Mouse (Mus musculus) kidney, embryonic 15.5 days (tissue): ENCODE measurements around the gene Dnpep. TPM values are rescaled to one million over a fixed set of nuclear protein-coding genes. Genes with fewer than 3 reads are reported as not detected.

Source experiments
- ATAC-seq: fragments of 200-750 bp; cut with Nextera tagmentation; replicated peaks from 2 replicates; pipeline ENCODE4 v1.8.0; 2017; ENCODE audit warnings: moderate TSS enrichment; ENCODE audit not compliant: low FRiP score
- H3K27ac ChIP-seq: fragments of 300-500 bp; sonication (generic); 2 replicates; pipeline ENCODE4 v1.5.1; 2015; ENCODE audit warnings: mild to moderate bottlenecking, inconsistent platforms
- H3K27me3 ChIP-seq: fragments of 300-500 bp; sonication (generic); 2 replicates; pipeline ENCODE4 v1.6.1; 2015; ENCODE audit warnings: inconsistent platforms
- H3K36me3 ChIP-seq: fragments of 300-500 bp; sonication (generic); 2 replicates; pipeline ENCODE4 v1.6.1; 2015; ENCODE audit warnings: inconsistent platforms
- H3K4me1 ChIP-seq: fragments of 300-500 bp; sonication (generic); 2 replicates; pipeline ENCODE4 v1.6.1; 2015; ENCODE audit warnings: inconsistent platforms
- H3K4me2 ChIP-seq: fragments of 300-500 bp; sonication (generic); 2 replicates; pipeline ENCODE4 v1.6.1; 2015; ENCODE audit warnings: moderate library complexity, mild to moderate bottlenecking, inconsistent platforms
- H3K4me3 ChIP-seq: fragments of 300-500 bp; sonication (generic); replicated peaks from 2 replicates; pipeline ENCODE4 v1.5.1; 2015; ENCODE audit warnings: mild to moderate bottlenecking, inconsistent platforms
- H3K9ac ChIP-seq: fragments of 300-500 bp; sonication (generic); 2 replicates; pipeline ENCODE4 v1.6.1; 2015; ENCODE audit warnings: mild to moderate bottlenecking, inconsistent platforms
- H3K9me3 ChIP-seq: fragments of 300-500 bp; sonication (generic); replicated peaks from 2 replicates; pipeline ENCODE4 v1.6.1; 2016; ENCODE audit warnings: inconsistent platforms
- WGBS: fragments of 180-500 bp; shearing (Covaris S2); methylation state at CpG from one replicate; pipeline ENCODE4 v1.1.7; 2015; ENCODE audit warnings: mixed read lengths; 5-methylcytosine and 5-hydroxymethylcytosine counted together
- polyA plus RNA-seq: library from polyadenylated mRNA; unstranded; fragments of >200 nt; fragmentation: Nextera tagmentation; extraction: Ambion mirVana; gene quantifications from 2 replicates; pipeline ENCODE4 v1.2.1, GENCODE M21; 2015

Gene Dnpep
- polyA plus RNA-seq, 1 experiment from 2014 or later: 153 TPM

DNA sequence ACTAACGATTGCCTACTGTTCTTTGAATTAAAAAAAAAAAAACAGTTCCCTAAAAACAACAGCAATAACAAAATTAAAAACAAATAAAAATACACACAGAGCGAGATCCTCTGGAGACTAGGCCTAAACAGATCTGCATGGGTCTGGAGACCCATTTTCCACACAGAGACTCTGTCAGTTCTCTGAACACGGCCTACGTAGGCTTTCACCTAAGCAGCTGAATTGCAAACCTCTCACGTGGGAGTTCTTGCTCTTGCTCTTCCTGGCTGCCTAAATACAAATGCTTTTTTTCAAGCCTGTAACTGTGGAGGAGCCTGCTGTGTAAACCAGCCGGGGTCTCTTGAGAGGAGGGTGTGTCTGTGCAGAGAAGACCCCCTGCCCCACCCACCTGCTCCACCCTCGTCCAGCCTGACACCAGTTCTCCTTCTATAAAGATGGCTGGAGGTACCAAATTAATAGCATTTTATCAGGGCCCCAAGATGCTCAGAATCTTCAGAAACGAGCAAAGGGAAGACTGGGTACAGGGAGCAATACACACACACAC is 27.8 kb downstream of the Dnpep start:
- Histone ChIP-seq H3K4me2 (no peak overlapping the region), H3K4me1 (peaks cover 5% of the 10 kb centered on the region; the same call in 1 of the 2 replicates), H3K9me3 (no peaks in the 10 kb centered on the region), H3K36me3 (no peaks in the 10 kb centered on the region), H3K9ac (no peak overlapping the region), H3K27me3 (0 out of 2 replicates have a peak, but pooled peaks cover 3% of the 10 kb centered on the region), H3K27ac (no peak overlapping the region), H3K4me3 (no peak overlapping the region)
- WGBS: 53% methylated on average over 8 of the region's 8 CpGs
- ATAC-seq: no peak

DNA sequence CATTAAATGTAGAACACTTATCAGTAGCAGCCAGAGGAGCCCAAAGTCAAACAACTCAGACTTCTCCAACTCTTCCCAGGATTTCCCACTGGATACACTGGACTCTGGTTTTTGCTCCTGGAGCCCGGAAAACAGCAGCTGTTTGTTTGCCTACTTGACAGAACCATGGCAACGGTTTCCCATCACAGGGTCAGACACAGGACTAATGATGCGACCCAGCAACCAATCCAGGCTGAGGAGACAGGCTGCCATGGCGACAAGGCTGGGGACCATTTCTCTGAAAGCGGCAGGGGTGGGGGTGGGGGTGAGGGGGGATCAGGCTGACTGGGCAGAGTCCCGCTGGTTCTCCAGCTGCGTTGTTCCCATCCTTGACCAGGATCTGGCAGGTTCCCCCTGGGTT is 28.4 kb downstream of the Dnpep start:
- Histone ChIP-seq H3K36me3 (no peaks in the 10 kb centered on the region), H3K4me1 (peaks cover 5% of the 10 kb centered on the region; the same call in 1 of the 2 replicates), H3K9me3 (no peaks in the 10 kb centered on the region), H3K9ac (no peak overlapping the region), H3K27ac (no peak overlapping the region), H3K27me3 (0 out of 2 replicates have a peak, but pooled peaks cover 3% of the 10 kb centered on the region), H3K4me2 (no peak overlapping the region), H3K4me3 (no peak overlapping the region)
- ATAC-seq: 0 out of 2 replicates have a peak, but pooled peaks have one; percentile 33
- 9% methylated on average over 7 of the region's 7 CpGs for WGBS

DNA sequence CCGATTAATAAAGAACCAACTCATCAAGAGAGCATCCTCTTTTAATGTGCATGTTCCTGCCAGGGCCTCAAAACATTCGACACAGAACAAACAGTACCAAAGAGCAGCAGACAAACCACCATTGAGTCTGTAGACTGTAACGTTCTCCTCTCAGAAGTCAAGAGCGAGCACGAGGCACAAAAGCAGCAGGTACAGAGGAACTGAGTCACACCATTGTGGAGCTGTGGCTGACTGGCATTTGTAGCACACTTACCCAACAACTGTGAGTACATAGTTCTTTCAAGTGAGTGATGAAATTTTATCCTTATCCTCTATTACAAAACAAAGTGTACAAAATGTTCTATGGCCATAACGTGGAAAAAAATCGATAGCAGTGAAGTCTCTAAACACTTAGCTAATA is 32.9 kb downstream of the Dnpep start:
- H3K4me1 ChIP-seq: no peaks in the 10 kb centered on the region
- 90% methylated on average over 7 of the region's 7 CpGs for WGBS
- no peak overlapping the region for H3K27ac ChIP-seq

DNA sequence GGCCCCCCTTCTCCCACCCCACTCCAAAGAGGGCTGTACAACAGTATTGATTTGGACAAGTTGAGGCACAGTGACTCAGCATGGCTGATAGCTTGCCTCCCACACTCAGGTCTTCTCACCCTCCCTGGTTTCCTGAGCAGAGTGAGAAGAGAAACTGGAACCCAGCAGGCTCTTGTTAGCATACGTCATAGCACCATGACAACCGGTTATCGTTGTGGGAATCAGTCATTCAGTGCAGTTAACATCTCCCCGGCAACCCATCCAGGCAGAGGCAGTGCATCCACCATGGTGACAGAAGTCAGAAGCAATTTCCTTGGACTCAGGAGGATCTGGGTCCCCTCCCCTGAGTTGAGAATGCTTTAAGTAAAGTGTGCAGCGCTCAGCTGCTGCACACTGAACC is 34.8 kb downstream of the Dnpep start:
- H3K9me3 ChIP-seq: no peaks in the 10 kb centered on the region
- 82% methylated on average over 5 of the region's 5 CpGs for WGBS
- H3K9ac ChIP-seq: no peak overlapping the region
- no peak overlapping the region for H3K4me2 ChIP-seq
- H3K27ac ChIP-seq: no peak overlapping the region
- H3K4me1 ChIP-seq: no peaks in the 10 kb centered on the region
- ATAC-seq: no peak
- H3K4me3 ChIP-seq: no peak overlapping the region
- peaks cover 20% of the 10 kb centered on the region for H3K27me3 ChIP-seq
- no peaks in the 10 kb centered on the region for H3K36me3 ChIP-seq

More for the DNA sequence above, 32.9 kb downstream of the Dnpep start:
- Histone ChIP-seq H3K9me3 (no peaks in the 10 kb centered on the region), H3K4me3 (no peak overlapping the region), H3K27me3 (0 out of 2 replicates have a peak, but pooled peaks cover 11% of the 10 kb centered on the region), H3K4me2 (no peak overlapping the region), H3K36me3 (no peaks in the 10 kb centered on the region), H3K9ac (no peak overlapping the region)
- no peak for ATAC-seq

DNA sequence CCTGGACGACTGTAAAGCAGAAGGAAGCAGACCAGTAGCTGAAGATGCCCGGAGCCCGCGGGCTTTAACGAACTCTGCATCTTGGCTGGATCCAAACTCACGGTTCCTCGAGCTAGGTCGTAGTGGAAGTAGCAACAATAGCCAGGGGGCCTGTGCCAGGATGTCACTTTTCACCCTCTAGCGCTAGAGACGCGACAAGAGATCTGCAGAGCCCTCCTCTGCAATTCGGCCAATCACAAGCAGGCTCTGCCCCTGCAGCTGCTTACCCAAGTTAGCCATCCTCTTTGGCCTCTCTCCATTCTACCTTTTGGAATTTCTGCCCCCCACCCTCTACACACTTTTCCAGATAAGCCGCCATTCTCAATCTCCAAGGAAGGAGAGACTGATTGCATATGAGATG is 39.6 kb downstream of the Dnpep start, which contains the start of gene Resp18:
Resp18 (minus strand) TSS at position 188 of the 400 bp plus-strand sequence.
- no peak for ATAC-seq
- 4% methylated on average over 13 of the region's 13 CpGs for WGBS
- H3K36me3 ChIP-seq: no peaks in the 10 kb centered on the region
- H3K27me3 ChIP-seq: peaks cover 39% of the 10 kb centered on the region
- H3K4me3 ChIP-seq: no peak within 1 kb of the TSS
- no peak within 1 kb of the TSS for H3K27ac ChIP-seq
- no peaks in the 10 kb centered on the region for H3K9me3 ChIP-seq
- H3K9ac ChIP-seq: no peak within 1 kb of the TSS
- no peak within 1 kb of the TSS for H3K4me2 ChIP-seq
- H3K4me1 ChIP-seq: no peaks in the 10 kb centered on the region

DNA sequence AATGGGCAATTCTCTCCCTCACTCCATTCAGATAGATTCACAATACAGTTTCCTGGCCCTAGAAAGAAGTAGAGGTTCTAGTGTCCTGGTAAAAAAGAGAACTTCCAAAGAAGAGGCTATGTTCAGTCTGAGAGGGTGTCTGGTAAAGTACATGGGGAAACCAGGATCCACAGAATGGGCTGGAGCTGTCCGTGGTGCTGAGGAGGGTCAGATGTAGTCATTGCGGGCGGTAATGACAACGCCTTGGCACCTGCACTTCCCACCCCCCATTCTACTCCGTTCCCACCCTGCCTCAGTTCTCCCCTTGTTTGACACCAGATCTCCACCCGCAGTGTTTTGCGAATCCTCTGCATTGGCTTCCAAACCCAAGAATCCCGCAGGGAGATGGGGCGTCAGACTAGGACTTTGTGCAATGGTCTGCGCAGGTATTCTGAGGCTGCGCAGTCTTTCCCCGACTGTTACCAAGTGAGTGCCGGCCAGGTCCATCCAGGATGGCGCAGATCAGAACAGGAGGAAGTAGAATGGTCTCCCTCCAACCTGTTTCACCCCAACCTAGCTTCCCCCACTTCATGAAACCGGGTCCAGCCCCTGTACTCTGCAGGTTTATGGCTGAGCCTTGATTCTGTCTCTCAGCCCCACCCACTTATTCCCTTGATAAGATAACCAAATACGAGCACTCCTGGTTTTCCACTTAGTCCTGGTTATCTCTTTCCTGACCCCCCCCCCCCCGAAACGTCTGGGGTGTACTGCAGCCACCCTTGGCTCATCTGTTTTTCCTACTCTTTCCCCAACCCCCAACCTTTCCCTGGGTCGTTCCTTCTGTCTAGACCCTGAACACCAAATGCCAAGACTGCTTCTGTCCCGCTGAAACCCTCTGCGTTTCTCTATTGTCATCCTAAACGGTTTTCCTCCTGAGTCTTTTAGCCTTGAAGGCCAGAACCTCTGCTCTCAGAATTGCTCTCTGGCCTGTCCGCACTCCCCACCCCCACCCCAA is 40.3 kb downstream of the Dnpep start:
- WGBS: 5% methylated on average over 23 of the region's 23 CpGs
- H3K4me3 ChIP-seq: no peak overlapping the region
- no peaks in the 10 kb centered on the region for H3K4me1 ChIP-seq
- H3K27ac ChIP-seq: no peak overlapping the region
- no peaks in the 10 kb centered on the region for H3K36me3 ChIP-seq
- peaks cover 42% of the 10 kb centered on the region for H3K27me3 ChIP-seq
- ATAC-seq: no peak
- H3K4me2 ChIP-seq: no peak overlapping the region
- no peak overlapping the region for H3K9ac ChIP-seq
- H3K9me3 ChIP-seq: no peaks in the 10 kb centered on the region

DNA sequence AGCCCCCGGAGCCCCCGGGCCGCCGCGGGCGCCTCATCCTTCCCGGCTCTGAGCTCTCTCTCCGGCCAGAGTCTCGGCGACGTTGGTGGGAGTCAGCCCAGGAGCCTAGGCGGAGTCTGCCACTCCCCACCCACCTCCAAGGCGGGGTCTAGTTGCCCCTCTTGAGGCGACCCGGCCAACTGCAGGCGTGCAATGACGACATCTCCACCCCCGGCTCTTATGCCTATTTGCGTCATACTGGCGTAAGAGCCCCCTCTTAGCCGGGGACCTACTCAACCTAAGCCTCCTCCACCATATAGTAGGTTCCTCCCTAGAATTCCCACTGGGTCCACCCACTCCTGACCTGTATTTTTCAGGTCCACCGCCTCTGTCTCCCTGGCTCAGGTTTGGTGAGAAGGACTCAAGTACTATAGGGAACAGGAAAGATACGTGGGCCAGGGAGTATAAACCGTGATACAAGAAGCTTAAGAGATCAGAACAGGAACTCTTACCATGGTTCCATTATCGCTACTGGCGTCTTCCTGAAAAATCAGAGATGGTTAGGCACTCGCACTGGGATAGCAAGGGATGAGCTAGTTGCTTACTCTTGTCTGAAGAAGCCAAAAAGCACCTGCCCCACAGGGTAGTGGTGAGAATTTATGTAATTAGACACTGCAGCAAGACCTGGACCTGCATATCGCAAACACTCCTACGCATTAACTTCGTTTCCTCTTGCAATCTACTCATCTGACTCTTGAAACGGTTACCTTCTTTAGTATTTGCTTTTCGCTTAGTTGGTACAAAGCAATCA is 53.5 kb downstream of the Dnpep start, which contains the start of gene Ptprn:
Ptprn (minus strand) TSS at position 412 of the 790 bp plus-strand sequence.
- WGBS: 12% methylated on average over 32 of the region's 32 CpGs
- H3K9ac ChIP-seq: no peak within 1 kb of the TSS
- peak within 1 kb of the TSS; percentile 8; the same call in 1 of the 2 replicates for H3K4me3 ChIP-seq
- ATAC-seq: no peak
- H3K4me1 ChIP-seq: peaks cover 9% of the 10 kb centered on the region; the same call in 1 of the 2 replicates
- no peaks in the 10 kb centered on the region for H3K9me3 ChIP-seq
- H3K36me3 ChIP-seq: no peaks in the 10 kb centered on the region
- H3K27ac ChIP-seq: no peak within 1 kb of the TSS
- peak within 1 kb of the TSS; percentile 30 for H3K4me2 ChIP-seq
- peaks cover 78% of the 10 kb centered on the region for H3K27me3 ChIP-seq

DNA sequence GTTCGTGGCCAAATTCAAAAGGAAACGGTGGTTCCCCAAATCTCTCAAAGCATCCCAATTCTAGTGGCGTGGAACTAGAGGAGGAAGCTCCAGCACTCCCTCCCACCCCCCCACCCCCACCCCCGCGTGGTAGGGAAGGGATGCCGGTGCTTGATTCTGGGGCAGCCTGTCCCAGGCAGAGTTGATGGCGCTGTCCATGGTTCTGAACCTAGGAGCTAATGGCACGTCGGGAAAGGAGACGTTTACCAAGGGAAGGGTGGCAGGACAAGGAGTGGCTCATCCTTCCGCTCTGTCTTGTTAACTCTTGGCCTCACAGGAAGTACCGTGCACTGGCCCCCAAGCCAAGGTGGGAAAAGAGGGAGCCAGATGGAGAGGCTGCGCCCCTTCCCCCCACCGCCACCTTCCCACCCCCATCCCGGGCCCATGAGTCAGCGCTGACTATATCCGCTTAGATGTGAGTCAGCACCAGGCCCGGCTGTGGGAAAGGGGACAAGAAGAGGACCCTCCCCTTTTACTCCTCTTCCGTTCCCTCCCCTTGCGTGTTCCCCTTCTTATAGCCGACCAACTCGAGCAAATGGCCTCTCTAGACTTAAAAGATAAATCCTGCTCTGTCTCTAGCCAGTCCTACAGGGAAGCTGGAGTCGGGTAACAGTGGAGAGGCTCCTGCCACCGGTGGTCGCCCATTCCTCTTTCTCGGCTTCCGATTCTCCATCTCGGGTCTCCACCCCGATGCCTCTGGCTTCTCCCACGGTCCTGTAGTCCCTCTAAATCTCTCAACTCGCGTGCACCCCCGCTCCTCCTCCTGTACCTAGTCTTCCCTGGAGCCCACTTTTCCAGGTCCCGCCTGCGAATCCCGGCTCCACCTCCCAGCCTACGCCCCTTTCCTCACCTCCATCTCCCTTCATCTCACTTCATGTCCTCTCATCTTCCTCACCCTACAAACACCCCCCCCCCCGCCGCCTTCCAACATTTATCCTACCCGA is 54.5 kb downstream of the Dnpep start:
- 1% methylated on average over 40 of the region's 40 CpGs for WGBS
- Histone ChIP-seq H3K9ac (no peak overlapping the region), H3K27me3 (peaks cover 69% of the 10 kb centered on the region), H3K4me3 (0 out of 2 replicates have a peak overlapping the region, but pooled peaks have one; percentile 8), H3K36me3 (no peaks in the 10 kb centered on the region), H3K4me1 (peaks cover 9% of the 10 kb centered on the region; the same call in 1 of the 2 replicates), H3K4me2 (peak overlapping the region; percentile 30), H3K9me3 (no peaks in the 10 kb centered on the region), H3K27ac (no peak overlapping the region)
- ATAC-seq: 0 out of 2 replicates have a peak, but pooled peaks have one; percentile 18

DNA sequence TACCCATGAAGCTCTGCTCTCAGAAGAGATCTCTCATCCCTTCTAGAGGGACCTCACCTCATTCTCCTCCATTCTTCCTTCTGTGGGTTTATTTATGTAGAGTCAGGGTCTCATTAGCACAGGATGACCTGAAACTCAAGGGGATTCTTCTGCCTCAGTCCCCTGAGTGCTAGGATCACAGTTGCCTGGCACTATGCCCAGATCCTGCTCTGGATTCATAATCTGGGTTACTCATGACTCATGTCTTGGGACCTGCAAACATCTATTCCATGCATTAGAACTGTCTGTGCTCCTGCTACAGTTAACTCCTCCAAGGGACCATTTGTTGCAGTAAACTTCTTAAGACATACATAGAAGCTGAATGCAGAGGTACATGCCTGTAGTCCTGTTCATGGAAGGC is 56.5 kb downstream of the Dnpep start:
- peaks cover 58% of the 10 kb centered on the region for H3K27me3 ChIP-seq
- H3K4me2 ChIP-seq: no peak overlapping the region
- no peaks in the 10 kb centered on the region for H3K36me3 ChIP-seq
- H3K9ac ChIP-seq: no peak overlapping the region
- peaks cover 9% of the 10 kb centered on the region; the same call in 1 of the 2 replicates for H3K4me1 ChIP-seq
- no peak overlapping the region for H3K4me3 ChIP-seq
- H3K27ac ChIP-seq: no peak overlapping the region
- no peaks in the 10 kb centered on the region for H3K9me3 ChIP-seq
- ATAC-seq: no peak
